Mouse (Mus musculus) liver, adult (tissue): Measurements from ENCODE around the gene March2.

ENCODE experiments used
- GATA4 ChIP-seq: IDR thresholded peaks from 2 replicates; pipeline ENCODE4 v1.6.1; 2014; ENCODE audit warnings: mild to moderate bottlenecking, low read length; ENCODE audit not compliant: insufficient replicate concordance

Gene March2

DNA sequence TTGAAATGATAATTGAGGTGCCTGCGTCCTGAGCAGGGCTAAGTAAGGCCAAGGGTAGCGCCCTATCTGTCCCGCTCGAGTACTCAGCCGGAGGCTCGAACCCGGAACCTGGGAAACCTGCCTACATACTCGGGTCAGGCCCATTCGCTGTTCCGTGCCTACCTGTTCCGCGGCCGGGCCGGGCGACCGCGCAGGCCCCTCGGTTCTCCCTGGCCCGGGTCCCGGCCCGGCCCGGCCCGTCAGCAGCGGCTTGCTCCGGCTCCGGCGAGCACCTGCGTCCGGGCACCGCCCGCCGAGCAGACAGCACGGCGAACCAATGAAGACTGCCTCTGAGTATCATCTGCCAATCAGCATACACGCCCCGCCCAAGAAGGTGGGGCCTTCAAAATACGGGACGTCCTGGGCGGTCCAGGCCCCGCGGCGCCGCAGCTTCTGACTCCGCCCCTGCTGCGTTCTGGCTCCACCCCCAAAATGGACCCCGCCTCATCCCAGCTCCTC is at the start of gene March2:
TSS of gene March2 (minus strand) at position 287 of the 498 bp plus-strand sequence.
- TF ChIP-seq GATA4: peak; percentile 28; the same call in 1 of the 2 replicates

DNA sequence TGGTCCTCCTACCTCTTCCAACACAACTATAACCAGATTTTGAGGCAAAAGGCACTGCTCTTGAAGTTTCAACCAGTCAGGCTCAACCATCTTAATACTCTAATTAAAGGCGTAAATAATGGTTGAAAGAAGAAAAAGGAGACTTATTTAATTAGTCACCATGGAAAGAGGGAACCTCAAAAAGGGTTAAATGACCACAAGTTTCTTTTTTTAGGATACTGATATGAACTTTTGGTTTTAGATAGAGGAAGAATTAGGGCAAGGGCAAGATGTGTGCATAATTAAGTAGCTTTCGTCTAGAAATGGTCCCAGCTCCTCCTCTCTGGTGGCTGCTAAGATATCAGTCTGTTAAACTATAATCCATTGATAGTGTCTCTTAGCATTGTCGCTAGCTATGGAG is 47.9 kb upstream of the March2 start:
- TF ChIP-seq GATA4: no peak

DNA sequence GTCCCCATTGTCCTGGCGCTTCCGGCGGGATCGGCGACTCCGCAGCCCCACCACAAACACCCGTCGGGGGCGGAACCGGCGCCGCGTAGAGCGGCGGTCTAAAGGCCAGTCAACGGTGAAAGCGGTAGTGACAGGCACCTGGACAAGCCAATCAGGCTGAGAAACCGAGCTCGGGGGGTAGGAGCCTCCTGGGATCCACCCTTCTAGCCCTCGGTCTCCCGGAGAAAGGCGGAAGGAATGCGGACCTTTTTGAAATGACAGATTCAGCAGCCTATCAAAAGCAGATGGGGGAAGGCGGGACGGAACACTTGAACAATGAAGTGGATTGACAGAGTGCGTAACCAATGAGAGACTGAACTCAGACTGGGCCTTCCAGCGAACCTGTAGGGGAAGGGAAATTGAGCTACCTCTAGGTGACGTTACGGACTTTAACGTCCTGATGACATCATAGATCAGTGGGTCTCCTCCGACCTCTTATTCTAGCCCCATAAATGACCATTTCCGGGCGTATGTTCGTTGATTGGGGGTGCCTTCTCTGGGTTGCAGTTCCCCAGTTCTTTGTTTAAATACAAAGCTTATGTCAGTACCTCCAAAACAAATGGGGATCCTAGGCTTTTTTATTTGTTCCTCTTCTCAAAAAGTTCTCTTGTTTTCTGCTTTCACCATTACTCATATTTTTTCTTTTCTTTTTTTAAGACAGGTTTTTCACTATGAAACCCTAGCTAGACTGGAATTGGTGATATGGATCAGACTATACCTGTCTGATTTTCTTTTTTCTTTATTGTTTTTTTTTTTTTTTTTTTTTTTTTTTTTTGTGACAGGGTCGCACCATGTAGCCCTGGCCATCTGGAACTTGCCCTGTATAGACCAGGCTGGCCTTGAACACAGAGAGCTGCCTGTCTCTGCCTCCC is 42.0 kb upstream of the March2 start, which contains the start of gene Rab11b:
TSS of gene Rab11b (minus strand) at position 276 of the 911 bp plus-strand sequence.
- TF ChIP-seq GATA4: no peak

DNA sequence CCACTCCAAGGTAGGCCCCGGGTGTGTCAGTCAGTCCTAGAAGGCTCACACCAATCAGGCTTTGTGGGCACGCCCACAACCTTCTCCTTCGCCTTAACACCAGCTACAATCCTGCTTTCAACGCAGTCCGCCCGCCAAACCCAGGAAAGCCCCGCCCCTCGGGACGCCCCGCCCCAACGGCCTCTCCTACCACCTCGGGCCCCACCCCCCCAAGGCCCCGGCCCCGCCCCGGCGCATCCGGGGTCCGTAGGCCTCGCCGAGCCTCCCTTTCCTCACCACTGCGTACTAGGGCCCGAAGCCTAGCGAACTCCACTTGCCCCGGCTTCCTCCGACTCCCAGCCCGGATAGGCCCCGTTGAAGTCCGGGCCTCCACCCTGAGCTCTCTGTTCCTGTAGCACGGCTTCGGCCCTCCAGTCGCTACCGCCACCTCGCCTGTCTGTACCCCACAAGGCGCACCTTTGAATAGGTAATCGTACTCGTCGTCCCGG is 41.3 kb upstream of the March2 start:
- TF ChIP-seq GATA4: no peak

DNA sequence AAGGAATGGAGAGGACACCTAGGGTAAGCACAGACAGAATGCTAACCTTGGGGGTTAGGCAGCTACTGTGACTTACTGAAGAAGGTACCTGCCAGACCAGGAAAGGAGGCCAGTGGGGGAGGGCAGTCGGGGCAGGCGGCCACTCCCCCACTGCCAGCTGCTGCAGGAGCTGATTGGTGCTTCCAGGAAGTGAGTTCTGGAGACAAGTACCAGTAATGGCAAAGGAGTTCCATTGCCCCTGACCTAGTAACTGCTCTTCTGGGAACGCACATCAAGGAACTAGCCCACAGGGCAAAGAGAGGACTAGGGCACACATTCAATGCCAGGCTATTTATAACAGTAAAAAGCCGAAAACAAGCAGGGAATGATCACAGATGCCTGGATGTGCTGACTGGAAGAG is 38.8 kb upstream of the March2 start:
- TF ChIP-seq GATA4: no peak

DNA sequence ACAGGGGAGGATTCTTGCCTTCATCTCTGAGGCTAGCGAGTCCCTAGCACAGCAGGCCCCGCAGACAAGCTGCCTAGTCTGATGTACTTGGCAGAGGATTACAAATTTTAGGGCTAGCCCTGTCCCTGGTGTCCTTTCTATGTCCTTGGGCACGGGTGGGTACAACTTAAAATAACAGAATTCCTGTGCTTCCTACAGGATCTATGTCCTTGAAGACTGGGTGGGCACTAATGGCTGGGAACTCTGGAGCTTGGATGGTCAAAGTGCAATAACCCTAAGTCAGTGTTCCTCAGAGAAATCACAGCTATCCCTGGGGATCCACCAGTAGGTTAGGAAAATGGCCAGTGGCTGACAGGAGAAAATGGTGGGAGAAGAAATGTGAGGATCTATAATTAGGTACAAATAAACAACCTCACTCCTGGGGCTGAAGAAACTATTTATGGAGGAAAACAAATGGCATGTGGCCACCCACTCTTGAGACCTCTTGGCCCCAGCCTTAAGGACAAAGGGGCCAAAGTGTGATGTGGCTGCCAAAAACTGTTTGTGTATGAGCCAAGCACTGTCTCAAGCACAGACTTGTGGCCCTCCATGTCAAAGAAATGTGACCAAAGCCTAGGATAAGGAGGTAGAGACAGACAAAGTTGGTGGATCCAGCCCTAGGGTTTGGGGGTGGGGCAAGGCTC is 37.8 kb upstream of the March2 start:
- no peak for TF ChIP-seq GATA4

DNA sequence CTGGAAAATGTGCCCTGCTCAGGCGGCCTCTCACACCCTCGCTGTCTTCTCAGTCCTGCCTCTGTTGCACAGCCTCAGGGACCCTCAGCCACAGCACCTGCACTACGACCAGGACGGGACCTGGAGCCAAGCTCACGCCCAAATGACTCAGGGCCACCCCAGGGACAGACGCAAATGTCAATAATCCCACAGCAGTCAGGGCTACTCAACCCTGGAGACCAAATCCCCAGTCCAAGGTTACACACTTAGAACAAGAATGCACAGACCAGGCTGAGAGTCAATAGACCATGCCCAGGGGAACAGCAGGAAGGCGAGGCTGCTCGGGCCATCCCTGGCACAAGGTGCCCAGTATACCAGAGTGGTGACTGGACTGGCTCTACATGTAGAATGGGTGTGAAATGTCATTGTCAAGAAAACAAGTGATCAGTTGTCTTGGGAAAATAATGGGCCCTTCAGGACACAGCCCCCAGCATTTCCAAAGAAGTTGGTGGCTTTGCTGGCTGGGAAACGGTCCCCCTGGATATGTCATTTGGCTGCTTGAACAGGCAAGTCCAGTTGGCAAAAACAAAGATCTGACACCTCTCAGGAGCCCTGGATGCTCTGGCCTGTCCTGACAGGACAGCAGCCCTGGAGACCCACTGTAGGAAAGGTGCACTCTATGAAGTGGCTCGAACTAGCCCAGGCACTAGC is 37.1 kb upstream of the March2 start:
- TF ChIP-seq GATA4: no peak

DNA sequence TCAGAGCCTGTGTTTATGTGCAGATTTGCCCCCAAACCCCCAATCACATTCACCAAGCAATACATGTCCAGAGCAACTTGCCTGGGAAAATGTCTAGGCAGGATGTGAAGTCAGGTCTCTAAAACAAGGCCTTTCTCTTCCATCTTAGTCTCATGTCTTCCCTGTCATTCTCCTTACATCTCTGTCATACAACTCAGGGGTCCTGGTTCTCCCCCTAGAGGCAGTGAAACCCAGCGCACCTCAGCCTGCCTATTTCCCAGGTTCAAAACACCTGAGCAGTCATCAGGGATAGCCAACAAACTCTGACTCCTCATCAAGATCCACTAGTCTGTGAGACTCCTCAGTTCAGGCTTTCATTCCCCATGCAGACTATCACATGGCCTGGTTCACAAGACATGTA is 36.2 kb upstream of the March2 start:
- no peak for TF ChIP-seq GATA4

DNA sequence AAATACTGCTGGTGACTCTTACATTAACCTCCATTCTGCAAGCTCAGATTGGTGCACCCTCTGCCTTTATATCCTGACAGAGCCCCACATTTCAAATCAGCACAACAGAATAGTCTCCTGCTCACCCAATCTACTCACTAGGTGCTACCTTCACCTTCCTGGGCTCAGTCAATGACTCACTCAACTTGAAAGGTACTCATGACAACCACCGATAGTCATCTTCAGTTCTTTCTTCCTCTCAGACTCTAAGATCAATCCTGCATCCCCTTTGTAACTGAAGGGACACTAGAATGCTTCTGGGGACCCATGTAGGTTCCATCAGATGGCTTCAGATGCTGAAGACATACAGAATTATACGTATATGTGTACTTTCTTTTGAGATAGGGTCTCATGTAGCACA is 33.8 kb upstream of the March2 start:
- no peak for TF ChIP-seq GATA4

DNA sequence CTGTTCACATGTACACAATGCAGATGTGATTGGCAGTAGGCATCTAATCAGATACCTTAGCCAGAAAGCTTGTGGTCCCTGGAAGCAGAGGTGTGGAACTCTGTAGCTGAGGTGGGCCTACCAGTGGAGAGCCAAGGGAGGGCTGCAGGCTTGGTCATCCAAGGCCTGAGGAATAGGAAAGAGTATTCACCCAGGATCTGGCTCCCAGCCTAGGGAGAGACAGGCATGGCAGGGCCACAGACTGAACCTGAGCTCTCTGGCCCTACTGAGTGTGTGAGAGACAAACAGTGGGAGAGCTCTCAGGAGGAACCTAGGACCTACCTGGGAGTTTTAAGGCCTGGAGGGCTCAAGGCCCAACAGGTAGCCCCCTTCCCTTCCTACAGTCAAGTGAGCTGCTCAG is 32.7 kb upstream of the March2 start:
- TF ChIP-seq GATA4: no peak

DNA sequence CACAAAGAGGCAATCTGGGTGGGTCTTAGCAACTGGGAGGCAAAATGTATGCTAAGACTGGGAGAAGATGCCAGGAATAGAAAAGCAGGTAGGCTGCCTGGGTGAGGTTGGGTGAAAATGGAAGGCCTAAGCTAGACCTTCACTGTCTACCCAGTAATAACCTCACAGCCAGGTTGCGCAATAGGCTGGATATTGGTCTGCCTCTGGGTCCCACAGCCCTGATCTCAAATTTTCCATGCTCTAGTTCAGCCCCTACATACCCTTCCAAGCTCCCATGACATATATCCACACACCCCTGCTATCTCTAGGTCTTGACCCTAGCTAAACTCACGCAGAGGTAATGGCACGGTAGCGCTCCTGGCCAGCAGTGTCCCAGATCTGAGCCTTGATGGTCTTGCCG is 31.0 kb upstream of the March2 start:
- no peak for TF ChIP-seq GATA4

DNA sequence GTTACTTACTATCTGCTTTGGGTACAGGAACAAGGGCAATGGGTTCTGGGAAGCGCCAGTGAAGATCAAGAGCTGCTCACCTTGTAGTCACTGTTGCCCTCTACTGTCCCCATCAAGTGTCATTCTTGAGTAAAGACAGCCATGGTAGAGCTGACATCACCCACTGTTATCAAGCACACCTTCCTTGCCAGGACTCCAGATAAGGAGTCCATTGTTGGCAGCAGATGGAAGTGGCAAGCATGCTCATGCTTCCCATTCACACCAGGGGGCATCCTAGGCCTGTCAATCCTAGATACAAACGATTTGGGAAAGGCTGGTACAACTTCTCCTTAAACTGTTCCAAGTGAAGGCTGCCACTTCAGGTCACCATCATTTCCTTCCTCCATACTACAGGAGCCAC is 27.5 kb upstream of the March2 start:
- peak; percentile 97 for TF ChIP-seq GATA4

DNA sequence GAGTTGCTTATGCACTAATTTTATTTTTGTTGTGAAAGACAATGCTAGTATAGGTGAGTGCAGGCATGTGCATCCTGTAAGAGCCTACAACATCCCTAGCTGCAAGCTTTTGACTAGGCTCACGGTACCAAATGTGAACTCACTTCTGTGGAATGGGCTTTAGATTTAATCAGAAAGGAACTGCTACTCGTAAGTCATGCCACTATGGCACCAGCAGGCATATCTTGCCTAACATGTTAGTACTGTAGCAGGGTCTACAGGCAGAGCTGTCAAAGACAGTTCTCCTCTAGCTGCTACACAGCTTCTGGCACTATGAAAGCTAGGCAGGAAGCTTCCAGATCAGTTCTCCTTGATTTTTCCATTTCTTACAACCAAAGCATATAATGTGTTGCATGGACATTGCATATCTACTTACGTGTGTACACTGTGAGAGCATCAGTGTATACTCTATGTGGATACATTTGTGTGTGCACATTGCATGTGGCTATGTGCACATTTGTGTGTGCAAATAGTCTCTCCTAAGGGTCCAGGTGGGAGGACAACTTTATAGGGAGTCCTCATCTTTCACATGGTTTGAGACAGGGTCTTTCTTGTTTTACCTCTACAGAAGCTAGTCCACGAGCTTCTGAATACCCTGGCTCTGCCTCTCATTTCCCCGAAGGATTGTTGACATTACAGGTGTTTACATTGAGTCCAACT is 26.4 kb upstream of the March2 start:
- no peak for TF ChIP-seq GATA4

DNA sequence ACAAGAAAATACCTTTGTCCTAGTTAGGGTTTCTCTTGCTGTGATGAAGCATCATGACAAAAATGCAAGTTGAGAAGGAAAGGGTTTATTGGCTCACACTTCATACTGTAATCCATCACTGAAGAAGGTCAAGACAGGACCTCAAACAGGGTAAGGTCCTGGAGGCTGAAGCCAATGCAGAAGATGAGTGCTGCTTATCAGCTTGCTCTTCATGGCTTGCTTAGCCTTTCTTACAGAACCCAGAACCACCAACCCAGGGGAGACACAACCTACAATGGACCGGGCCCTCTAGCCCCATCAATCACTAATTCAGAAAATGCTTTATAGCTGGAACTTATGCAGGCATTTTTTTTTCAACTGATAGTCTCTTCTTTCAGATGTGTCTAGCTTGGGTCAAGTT is 23.9 kb upstream of the March2 start:
- TF ChIP-seq GATA4: no peak

DNA sequence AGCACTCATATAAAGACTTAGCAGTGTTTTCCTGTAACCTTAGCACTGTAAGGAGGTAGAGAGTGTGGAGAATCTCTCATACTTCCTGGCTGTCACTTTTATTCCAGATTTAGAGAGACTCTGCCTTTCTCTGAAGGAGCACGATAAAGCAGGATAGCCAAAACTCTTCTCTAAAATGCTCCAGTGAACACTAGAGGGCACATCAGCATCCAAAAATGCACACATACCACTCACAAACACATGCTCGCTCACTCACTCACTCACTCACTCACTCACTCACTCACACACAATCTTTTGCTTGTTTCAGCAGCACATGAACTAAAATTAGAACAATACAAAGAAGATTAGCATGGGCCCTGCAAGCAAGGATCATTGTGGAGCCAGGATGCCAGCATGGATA is 10.7 kb upstream of the March2 start:
- TF ChIP-seq GATA4: no peak
